Mouse (Mus musculus): ENCODE measurements around the gene Sema3e.

Gene Sema3e

DNA sequence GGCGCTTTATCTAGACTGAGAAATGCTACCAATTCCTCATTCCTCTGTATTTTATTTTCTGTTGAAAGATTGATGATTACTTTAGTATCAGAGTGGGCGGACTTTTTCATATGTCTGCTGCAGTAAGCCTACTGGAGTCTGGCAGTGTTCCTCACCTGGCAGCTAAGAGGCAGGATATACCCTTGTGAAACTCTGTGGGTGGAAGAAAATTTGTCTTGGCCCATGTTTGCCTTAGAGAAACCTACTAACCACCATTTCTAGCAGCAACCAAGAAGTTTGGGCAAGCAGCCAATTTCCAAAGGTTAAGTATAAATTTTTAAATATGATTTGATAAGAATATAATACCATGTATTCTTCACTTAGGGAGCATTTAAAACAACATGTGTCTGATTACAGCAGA lies 63.0 kb downstream of the Sema3e start:
- peak; percentile 24 to 26 for DNase-seq

DNA sequence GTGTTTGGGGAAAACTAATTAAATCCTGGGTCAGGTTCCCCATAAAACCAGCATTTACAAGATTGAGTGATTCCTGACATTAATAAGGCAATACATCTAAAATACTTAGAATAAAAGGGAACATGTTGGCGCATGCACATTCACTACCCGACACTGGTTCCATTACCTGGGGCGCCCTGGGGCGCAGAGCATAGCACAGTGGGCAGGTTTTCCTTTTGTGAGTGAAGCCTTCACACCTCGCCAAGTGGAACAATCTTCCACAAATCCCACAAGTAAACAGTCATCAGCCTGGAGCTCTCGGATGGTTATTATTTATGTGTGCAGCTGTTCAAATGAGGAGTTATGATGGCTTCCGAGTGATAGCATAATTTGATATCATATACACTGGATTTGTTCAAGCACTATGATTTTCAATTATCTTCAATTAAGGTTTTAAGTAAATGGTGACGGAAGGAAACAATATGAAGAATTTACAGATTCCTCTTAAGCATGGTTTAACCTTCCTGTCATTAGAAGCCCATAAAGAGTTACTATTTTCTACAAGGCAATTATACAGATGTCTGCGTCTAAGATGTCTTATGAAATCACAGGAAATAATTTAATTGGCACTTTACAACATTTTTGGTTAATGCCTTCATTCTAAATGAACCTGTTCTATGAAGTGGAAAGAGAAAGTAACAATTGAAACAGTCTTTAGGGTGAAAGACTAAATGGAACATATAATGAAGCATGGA lies 65.0 kb downstream of the Sema3e start:
- DNase-seq = no peak

DNA sequence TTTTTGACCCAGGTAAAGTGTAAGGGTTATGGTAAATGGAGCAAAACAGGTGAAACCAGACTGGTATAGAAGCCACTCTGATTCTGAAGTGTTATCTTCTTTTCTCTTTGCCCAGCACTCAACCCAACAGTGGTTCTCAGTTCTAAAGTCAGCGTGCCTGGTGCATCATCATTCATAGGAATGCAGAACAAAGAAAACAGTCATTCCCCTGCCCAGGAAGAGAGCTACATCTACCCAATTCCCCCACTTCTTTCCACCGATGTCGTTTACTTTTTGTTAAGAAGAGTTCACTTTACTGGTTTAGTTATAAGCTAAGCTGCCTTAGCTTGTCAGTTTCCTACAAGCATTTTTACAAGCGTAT lies 65.5 kb downstream of the Sema3e start:
- no peak for DNase-seq

DNA sequence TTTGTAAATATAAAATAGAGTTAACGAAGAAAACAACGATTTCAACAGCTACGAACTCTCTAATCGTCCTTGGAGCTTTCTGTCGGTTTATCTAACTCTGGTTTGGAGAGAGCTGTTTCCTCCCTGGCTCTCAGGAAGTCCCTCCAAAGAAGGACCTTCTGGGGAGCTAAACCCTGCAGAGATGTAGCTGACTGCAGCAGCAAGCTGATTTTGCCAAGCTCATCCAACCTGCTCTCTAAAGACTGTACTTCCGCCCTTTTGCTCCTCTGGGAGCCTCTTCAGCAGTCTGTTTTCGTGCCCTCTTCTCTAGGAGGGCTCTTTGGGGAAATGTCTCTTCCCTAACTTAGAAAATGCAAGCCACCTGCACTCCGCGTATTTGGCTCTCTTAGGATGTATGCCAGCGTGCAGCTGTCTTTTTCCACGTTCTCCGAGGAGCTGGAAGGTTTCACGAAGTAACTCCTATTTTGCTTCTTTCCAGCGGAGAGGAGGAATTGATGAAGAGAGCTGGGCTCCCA lies 67.2 kb downstream of the Sema3e start:
- DNase-seq = no peak

DNA sequence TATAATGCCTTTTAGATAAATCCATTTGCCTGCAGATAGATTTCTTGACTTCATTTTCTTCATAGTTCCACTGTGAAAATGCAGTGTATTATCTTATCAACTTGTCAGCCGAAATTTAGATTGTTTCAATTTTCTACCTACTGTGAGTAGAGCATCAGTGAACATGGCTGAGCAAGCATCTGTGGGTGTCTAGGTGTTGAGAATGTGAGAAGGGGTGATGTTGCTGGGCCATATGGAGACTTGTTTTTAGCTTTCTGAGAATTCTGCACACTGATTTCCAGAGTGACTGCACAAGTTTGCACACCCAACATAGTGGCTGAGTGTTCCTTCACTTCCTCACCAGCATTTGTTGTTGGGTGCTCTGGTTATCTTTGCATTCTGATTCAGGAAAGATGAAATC lies 71.1 kb downstream of the Sema3e start:
- no peak for DNase-seq

DNA sequence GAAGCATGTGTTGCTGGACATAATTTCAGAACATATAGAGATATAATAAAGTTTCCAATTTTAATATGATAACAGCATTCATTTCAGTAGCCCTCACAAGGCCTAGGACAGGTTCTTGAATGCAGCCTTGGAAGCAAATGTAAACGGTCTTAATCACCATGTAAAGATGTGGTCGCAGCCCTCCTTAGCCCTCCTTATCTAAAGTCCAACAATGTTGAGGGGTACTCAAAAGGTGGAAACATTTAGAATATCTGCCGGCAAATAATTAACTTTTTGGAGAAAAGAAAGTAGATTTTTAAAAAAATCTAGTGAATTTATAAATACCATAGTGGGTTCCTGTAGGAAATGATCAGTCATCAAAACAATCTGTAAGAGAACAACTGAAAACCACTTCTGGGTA lies 73.6 kb downstream of the Sema3e start:
- no peak for DNase-seq

DNA sequence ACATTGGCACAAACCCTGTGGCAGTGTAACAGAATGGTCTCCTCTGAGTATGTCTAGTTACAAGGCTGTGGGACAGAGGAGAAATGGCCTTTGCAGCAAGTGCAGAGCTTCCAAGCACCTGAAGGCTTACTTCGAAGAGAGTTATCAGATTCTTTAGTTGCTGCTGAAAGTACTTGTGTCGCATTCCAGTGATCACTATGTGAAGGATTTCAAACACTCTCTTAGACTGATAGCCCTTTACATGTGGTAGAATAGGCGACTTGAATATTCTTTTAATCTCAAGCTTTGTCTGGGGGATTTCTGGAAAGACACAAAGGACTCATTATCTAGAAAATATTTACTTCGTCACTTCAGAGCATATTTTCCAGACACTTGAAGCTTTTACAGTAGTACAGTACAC lies 82.3 kb downstream of the Sema3e start:
- no peak for DNase-seq

DNA sequence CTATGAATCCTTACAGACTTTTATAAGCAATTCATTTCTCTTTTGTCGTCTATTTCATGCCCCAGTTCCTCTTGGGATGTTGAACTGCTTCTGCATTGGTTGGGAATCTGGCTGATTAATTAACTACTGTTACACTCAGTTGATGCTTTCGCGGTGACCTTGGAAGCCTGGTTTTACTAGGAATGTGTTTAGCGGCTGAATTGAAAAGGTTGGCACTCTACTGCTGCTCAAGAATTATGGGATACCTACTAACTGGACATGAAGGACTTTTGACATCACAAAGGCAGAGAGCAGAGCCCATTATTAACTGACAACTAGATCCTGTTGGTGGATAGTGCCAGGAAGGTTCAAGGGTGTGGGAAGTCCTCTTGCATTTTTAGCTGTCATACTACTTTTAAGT lies 83.9 kb downstream of the Sema3e start:
- no peak for DNase-seq

DNA sequence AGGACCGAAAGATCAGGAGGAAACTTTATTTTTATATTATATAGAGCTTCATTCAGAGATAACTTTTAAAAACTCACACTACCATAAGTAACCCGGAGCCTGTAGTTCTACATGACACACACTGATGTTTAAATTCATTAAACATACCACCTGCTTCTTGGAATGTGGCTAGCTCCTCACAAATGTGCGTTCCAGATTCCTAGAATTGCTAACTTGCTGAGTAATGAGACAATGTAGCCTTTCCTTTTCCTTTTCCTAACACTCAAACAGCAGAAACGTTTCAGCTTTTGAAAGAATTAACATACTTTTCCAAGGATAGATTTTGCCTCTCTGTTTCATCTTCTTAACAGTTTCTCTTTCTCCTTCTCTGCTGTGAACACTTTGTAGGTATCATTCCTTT lies 86.3 kb downstream of the Sema3e start:
- no peak for DNase-seq

DNA sequence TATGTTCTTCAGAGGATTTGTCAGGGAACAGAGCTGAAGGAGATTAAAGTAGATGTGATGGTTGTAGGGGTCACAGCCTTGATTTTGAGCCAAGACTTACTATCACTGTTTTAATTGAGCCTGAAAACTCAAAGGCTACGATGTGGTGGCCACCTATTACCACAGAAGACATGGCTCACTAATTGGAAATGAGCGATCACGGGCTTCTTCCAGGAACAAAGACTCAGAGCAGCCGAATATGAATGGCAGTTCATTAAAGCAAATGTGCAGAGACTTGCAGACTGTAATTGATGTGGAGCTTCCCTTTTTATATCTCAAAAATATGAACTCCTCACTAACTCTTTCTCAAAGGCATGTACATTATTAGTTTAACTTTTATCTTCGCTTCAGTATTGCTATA lies 96.8 kb downstream of the Sema3e start:
- no peak for DNase-seq

DNA sequence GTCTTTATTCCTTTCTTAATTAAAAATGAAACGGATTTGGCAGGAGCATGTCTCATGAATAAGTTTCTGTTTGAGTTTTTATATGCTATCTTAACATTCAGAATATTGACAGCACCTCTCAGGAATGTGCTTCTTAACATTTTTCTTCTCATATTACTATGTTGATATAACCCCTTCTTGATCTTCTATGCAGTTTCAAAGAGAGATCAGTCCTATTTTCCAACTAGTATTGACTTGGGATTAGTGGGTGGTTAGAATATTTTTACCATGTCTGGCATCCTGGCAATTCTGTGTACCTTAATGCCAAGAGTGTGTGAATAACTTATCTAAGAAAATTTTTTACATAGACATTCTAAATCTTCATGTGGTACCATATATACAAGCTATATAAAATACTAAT lies 101.5 kb downstream of the Sema3e start:
- no peak for DNase-seq

DNA sequence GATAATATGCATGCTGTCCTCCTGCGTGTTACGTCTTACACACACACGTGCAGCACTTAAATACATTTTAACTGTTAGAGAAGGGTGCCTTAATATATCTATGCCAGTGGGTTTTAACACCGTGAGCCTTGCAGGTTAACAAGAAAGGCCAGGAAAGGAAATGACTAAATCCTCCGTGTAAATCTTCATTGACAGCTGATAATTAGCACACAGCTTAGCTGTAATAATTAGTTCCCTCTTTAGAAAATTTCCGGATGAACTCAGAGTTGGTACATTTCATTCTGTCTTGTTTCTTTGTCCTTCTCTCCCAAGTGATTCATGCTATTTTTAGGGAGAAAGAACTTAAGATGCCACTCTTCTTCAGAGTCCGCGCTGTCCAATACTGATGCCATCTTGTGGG lies 110.9 kb downstream of the Sema3e start:
- DNase-seq = no peak

DNA sequence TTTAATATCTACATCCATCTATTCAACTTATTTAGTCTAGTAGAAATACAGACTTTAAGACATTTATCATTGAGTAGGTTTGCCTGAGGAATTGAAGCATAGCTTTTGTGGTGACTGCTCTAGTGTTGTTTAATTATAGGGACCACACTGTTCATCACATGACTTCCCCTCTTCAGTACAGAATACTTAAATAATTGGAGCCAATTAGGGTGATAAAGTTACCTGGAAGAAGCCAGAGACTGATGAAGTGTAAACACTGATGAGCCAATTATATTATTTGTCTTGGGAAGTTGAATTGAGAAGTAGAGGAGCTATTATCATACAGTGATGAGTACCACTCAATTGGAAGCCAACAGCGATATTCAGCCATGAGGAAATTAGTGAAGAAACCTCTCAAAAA lies 113.6 kb downstream of the Sema3e start:
- no peak for DNase-seq

DNA sequence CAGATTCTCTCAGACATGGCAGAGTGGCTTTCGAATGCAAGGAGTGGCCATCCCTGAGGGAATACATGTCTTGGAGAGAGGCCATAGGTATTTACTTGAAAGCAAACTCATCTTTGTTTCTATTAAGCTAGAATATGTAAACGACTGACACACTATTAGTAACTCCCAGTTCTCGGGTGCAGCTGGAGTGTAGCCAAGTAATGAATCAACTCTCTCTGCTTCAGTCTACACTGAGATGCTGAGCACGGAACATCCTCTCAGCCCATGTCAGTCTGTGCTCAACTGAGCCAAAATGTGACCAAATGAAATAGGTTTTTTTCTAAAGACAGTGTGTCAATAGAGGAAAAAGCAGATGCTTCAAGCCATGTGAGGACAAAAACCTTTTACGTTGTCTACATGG lies 137.5 kb downstream of the Sema3e start:
- no peak for DNase-seq

DNA sequence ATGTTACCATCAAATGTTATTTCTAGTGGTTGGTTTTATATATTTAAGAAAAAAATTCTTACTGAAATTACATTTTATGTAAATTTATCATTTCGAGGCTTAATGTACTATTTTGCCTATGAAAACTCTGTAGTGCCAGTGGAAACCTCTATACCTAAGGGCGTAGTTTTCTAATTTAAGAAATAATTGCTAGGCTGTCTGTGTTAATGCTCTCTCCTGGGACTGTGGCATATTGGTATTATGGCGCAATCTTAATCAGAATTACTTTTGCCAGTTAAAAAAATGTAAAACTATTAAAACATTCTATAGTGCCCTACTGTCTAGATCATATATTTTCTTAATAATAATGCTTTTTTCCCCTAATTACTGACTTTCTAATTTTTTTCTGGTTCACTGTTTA lies 138.2 kb downstream of the Sema3e start:
- DNase-seq = no peak

DNA sequence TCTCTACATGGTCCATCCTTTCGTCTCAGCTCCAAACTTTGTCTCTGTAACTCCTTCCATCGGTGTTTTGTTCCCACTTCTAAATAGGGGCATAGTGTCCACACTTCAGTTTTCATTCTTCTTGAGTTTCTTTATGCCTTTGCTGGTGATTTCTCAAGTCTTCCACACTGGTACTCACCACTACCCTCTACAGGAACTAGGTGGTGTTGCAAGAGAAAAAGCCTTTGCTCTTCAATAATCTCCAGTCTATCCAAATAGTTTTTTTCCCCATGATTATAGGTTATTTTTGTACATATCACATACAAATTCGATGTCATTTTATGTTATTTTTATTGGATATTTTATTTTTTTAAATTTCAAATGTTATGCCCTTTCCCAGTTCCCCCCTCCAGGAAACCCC lies 142.7 kb downstream of the Sema3e start:
- DNase-seq = peak in 1 of 2 experiments; percentile 3

DNA sequence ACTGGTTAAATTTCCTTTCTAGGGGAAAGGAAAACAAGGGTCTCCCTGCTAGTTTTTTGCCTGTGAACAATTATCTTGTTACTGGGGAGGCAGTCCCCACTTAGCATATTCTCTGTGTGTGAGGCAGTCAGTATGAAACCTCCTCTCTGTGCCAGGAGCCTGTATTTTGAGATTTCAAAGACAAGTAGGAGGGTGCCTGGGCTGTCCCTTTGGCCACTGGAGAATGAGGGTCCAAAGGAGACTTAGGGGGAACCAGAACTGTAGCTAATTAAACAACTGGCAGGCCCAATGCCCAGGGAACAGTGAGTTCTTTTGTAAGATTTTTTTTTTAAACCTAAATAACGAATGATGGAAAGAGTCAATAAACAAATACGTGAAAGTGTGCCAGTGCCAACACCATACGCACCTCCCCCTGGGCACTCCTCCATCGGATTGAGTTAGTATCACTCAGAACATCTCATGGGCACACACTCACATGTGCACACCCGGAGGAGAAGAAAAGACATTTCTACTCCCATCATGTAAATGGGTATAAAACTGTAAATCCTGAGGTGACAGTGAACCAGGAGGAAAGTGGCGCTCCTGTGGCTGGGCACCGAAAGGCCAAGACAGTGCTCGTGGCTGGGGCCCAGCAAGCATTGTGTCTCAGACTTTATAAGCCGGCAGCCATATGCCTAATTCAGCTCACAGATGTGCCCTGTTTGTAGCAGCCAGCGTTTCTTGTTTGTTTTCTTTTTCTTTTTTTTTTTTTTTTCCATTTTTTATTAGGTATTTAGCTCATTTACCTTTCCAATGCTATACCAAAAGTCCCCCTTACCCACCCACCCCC lies 148.5 kb downstream of the Sema3e start:
- no peak for DNase-seq

DNA sequence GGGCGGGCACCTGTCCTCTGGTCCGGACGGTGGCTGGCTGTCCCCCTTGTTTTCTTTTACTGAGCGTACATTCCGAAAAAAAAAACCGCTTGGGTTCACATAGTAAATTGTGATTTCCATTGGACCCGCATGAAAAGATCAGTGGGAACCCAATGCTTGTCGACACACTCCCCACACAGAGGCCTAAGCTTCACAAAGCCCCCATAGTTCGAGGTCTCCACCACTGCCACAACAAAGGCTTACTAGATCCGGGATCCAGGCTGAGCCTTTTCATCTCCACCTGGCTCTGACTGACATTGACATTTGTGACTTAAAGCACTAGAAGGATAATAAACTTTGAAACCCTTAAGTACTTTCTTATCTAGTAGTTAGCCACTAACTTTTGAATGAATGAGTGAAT lies 155.5 kb downstream of the Sema3e start:
- DNase-seq = no peak

DNA sequence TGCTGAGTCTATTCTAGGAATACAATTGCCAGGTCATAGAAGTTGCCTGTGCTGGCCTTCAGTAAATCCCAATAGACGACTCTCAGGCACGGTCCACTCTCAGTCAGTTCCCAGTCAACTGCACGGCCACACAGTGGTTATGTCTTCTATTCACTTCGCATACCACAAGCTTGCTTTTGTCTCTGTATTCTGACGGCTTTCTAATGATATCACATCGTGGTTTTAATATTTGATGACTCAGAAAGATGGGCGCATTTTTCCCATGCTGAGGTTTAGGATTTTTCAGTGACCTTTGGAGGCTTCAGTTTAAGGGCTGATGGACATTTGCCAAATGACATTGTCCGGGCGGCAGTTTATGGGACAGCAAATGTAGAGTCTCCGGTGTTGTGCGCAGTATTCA lies 157.1 kb downstream of the Sema3e start:
- DNase-seq = no peak

DNA sequence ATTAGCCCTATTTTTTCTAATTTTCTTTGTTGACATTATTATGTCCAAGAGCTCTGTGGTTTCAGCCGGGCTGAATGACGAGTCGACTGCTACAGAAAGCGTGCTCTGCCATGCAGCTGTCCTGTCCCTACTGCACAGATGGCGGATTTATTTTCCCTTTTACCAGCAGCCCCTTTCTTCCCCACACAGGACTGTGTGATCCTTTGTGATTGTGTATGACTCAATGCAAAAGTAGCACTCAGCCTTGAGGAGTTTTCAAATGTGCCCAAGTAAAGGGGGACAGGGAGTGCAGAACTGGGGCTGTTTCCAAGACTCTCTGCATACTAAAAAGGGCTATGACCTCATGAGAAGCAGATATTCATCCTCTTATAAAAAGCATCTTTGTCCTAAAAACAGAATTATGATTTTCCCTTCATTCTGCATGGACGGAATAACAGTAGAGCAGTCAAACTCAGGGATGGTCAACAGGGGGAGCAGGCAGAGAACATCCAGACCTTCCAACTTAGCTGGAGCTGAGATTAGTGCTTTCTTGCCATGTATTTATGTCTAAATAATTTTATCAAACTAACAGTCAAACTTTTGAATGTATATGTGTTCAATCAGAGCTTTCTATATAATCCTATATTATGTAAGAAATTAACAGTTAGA lies 170.2 kb downstream of the Sema3e start:
- no peak for DNase-seq

DNA sequence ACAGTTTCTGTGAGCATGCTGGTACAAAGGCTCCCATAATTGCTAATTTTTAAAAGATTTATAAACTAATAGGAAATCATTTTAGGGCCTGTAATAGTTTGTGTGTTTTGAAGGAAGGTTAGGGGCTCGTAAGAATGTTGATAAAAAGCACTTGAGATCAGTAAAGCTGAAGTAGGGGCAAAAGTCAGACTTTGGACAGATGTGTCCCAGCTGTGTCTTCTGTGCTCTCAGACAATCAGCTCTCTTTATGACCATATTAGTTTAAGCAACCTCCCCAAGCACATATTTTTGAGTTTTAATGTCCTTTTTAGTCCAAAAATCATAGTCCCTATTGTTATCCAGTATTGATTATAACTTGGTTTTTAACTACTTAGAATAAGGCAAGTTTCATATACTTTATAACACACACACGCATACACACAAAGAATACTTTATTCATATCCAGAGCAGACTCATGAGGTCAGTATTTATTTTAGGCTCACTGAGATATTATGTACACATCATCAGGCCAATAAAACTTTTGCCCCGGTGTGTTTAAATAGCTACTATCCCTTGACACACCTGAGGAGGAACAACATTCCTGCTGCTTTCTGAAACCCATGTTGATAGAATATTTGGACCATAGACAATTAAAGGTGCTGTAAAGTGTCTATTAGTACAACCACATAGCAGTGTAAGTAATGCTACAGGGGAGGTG lies 173.4 kb downstream of the Sema3e start:
- no peak for DNase-seq

DNA sequence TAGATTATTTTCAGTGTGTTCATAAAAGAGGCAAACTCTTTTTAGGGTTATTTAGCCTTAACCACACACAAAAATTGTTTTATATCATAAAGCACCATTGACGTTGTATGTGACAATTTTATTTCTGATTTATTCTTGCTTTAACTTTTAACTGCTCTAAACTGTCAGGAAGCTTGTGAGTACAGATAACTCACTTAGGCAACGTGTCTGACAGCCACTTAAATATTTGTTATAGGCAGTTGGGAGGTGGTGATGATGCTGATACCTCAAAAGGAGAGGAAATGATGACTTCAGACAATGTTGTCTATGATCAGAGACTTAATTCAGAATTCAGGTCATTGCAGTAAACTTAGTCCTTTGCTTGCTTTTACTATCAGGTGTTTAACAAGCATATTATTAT lies 181.7 kb downstream of the Sema3e start:
- DNase-seq = no peak

DNA sequence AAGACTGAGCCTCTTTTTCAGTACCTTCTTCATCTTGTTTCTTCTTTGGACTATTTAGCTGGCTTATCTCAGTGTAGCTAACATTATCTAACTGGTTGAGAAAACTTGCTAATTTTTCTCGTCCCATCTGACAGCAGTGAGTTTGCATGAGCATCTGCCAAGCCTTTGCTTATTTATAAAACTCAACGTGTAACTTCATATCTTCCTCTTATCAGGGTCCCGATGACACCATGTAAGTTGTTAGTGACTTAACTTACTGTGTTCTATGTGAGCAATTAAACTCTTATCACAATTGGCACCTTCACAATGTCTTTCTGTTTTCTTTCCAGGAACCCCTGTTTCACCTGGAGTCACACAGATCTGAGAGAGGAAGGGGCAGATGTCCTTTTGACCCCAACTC lies 184.9 kb downstream of the Sema3e start:
- no peak for DNase-seq

All from lung, adult 18-20 months (tissue).